Mouse (Mus musculus): ENCODE measurements around the gene Ubap2l.

DNA sequence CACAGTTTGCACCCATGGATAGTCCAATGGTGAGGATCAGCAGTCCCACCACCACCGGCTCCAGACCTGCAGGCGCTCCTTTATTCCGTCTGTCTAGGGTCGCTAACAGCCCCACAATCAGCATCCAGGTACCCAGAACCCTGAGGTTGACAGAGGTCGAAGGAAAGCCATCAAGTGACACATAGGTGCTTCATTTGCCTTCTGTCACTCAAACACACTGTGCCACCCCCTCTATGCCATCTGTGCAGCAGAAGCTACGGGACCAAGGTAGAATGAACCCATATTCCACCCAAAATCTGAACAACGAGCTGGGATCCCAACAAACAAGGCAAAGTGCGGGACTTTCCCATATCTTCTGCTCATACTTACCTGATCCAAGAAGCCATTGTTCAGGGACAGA lies 86.9 kb downstream of the Ubap2l start:
- TF ChIP-seq CTCF (IDR thresholded peaks at IDR 0.05; ENCODE audit: extremely low read depth, insufficient read depth, low read length) (no peak), POLR2A (IDR thresholded peaks at IDR 0.05; ENCODE audit: extremely low read depth, insufficient read depth, low read length) (no peak)
